Mouse (Mus musculus) cortical plate, adult 2 months (tissue): ENCODE measurements around the gene Tomm20l. TPM values are rescaled to one million over a fixed set of nuclear protein-coding genes. Genes with fewer than 3 reads are reported as not detected.

Experiments
- H3K27ac ChIP-seq: fragments of 200-500 bp; 2 replicates; pipeline ENCODE4 v1.5.1; 2012; ENCODE audit warnings: low read length, control low read depth, inconsistent platforms; ENCODE audit not compliant: insufficient read depth
- H3K4me1 ChIP-seq: fragments of 200-500 bp; 2 replicates; pipeline ENCODE4 v1.6.1; 2011; ENCODE audit warnings: low read length; ENCODE audit not compliant: control insufficient read depth, insufficient read depth
- H3K4me3 ChIP-seq: fragments of 200-500 bp; 2 replicates; pipeline ENCODE4 v1.5.1; 2011; ENCODE audit warnings: mild to moderate bottlenecking, low read length, control low read depth; ENCODE audit not compliant: insufficient read depth
- CTCF ChIP-seq: fragments of 200-500 bp; IDR thresholded peaks from 2 replicates; pipeline ENCODE4 v1.5.1; 2011; ENCODE audit warnings: mild to moderate bottlenecking, control low read depth, low read length; ENCODE audit not compliant: insufficient read depth; ENCODE audit errors: extremely low read depth
- POLR2A ChIP-seq: fragments of 200-500 bp; IDR thresholded peaks from 2 replicates; pipeline ENCODE4 v1.6.1; 2011; ENCODE audit warnings: mild to moderate bottlenecking, low read length, control low read depth; ENCODE audit not compliant: insufficient read depth; ENCODE audit errors: extremely low read depth
- polyA plus RNA-seq: library from polyadenylated mRNA; depleted of rRNA; stranded (reverse); fragments of >200 nt; gene quantifications from 2 replicates; pipeline ENCODE4 v1.2.3, GENCODE M21; 2012; rRNA removed

Gene Tomm20l
- polyA plus RNA-seq, 1 experiment: not detected

DNA sequence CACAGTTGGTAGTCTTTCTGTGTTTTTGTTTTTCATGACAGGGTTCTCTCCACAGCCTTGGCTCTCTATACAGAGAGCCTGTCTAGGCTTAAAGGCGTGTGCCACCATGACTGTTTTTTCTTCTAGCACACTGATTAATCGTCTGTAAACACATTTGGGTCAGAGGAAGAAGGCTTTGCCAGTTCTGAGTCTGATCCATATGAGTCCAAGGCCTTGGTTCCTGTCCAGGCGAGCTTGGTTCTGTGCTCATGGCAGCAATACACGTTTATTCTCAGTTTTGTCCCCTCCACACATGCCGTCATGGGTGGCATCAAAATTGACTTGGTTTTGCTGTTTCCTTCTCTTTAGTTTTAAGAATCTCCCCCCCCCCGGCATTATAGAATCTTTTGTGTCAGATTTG lies 38.2 kb downstream of the Tomm20l start:
- no peak overlapping the region for H3K4me3 ChIP-seq
- no peaks in the 10 kb centered on the region for H3K4me1 ChIP-seq
- no peak overlapping the region for H3K27ac ChIP-seq
- TF ChIP-seq POLR2A (no peak), CTCF (no peak)

- H3K4me1 ChIP-seq: no peaks in the 10 kb centered on the region
- no peak overlapping the region for H3K4me3 ChIP-seq
- H3K27ac ChIP-seq: no peak overlapping the region
- TF ChIP-seq POLR2A: no peak
- no peak for TF ChIP-seq CTCF
Measured at GRCm38 (mm10) chr12:71150167-71150566, 38.9 kb downstream of the Tomm20l start.

DNA sequence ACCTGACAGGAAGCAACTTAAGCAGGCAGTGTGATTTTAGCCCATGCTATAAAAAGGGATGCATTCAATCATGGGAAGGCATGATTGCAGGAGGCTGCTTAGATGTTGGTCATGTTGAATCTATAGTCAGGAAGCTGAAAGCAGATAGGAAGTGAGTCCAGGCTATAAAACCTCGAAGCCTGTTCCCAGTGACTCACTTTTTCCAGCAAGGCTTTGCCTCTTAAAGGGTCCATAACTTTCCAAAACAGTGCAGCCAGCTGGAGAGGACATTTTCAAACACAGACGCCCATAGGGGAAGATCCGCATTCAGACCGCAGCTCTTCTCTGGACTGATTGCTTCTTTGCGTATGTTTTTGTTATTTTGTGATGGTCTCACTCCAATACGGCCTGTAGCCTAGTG lies 43.8 kb downstream of the Tomm20l start:
- no peaks in the 10 kb centered on the region for H3K4me1 ChIP-seq
- H3K27ac ChIP-seq: no peak overlapping the region
- no peak overlapping the region for H3K4me3 ChIP-seq
- TF ChIP-seq CTCF (no peak), POLR2A (no peak)

DNA sequence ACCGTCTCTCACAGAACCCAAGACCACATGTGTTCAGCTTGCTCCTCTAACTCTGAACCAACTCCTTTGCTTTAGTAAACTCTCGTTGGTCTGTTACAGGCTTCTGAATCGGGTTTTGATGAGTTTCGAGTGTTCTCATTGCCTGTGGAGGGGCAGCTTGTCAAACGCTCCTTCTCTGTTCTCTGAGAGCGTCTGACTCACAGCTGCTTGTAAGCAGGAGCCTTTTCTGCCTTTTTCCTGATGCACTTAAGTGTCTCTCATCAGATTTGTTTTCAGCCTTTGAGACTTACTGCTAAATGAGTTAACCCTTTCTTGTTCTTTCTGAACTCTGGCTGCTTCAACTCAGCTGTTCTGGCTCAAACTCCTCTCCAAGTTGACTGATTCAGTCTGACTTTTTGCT lies 46.7 kb downstream of the Tomm20l start:
- Histone ChIP-seq H3K27ac (no peak overlapping the region), H3K4me1 (no peaks in the 10 kb centered on the region), H3K4me3 (no peak overlapping the region)
- TF ChIP-seq POLR2A (no peak), CTCF (no peak)

DNA sequence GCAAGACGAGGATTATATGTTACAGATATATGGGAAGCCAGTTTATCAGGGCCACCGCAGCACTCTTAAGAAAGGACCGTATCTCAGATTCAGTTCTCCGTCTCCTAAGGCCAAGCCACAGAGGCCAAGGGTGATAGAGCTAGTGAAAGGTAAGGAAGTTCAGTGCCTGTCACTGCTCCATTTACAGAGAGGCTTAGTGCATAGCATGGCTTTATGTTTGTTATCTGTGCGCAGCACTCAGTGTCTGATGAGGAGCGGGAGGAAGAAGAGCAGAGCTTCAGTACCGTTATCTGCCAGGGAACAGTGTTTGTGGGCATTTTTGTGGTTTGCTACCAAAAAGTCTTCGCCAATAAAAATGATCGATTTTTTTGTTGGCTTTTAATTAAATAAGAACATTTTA lies 53.2 kb downstream of the Tomm20l start:
- TF ChIP-seq POLR2A (no peak), CTCF (no peak)
- no peaks in the 10 kb centered on the region for H3K4me1 ChIP-seq
- no peak overlapping the region for H3K4me3 ChIP-seq

GRCm38 (mm10) chr12:71169911-71170310 lies 58.7 kb downstream of the Tomm20l start:
- TF ChIP-seq POLR2A (no peak), CTCF (no peak)

More for the DNA sequence above, 53.2 kb downstream of the Tomm20l start:
- no peak overlapping the region for H3K27ac ChIP-seq

More at GRCm38 (mm10) chr12:71169911-71170310, 58.7 kb downstream of the Tomm20l start:
- no peak overlapping the region for H3K4me3 ChIP-seq
- no peak overlapping the region for H3K27ac ChIP-seq
- no peaks in the 10 kb centered on the region for H3K4me1 ChIP-seq

Other genes with a start within 250 kb of the Tomm20l start
- gene Actr10, start 173.6 kb upstream of the Tomm20l start, polyA plus RNA-seq: 82.0 and 82.2 TPM in 2 replicates
- 175 and 184 TPM in 2 replicates for gene Psma3, start 136.8 kb upstream of the Tomm20l start, polyA plus RNA-seq
- gene Arid4a, start 95.4 kb upstream of the Tomm20l start, polyA plus RNA-seq: 17.8 and 18.4 TPM in 2 replicates
- 78.9 and 85.0 TPM in 2 replicates for gene Timm9, start 25.3 kb downstream of the Tomm20l start, polyA plus RNA-seq
- 5.3 and 5.5 TPM in 2 replicates for gene 2700049A03Rik, start 25.4 kb downstream of the Tomm20l start, polyA plus RNA-seq
- 4.5 and 4.9 TPM in 2 replicates for gene Dact1, start 198.5 kb downstream of the Tomm20l start, polyA plus RNA-seq